Mouse (Mus musculus) spleen, postnatal 0 days (tissue): ENCODE data around the gene Hoxa11. TPM values are rescaled to one million over a fixed set of nuclear protein-coding genes. Genes with fewer than 3 reads are reported as not detected.

Experiments
- microRNA counts: library from miRNA; unstranded; fragments of <30 nt; microRNA quantifications from one replicate; lab custom pipeline; 2015
- polyA plus RNA-seq: library from polyadenylated mRNA; unstranded; fragments of >200 nt; fragmentation: Nextera tagmentation; extraction: Ambion mirVana; gene quantifications from 2 replicates; pipeline ENCODE4 v1.2.1, GENCODE M21; 2015

Hoxa11 gene
- not detected in 2 replicates for polyA plus RNA-seq

DNA sequence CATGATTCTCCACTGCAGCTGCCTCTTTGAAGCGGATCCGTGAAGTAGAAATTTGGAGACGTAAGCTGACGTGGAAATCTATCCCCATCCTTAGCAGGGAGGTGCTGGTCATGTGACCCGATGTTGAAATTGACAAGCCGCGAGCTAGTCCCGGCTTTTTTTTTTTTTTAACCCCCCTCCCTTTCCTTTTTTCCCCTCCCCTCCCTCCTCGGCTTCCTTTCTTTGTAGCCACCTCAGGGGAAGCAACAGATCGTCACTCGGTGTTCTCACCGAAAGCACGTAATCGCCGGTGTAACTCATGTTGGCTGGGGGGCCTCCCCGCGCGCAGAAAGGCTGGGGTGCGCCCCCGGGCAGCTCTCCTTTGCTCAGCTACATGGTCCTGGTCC is at the start of gene Hoxa11:
Hoxa11 (minus strand) TSS at position 54 of the 386 bp plus-strand sequence.

GRCm38 (mm10) chr6:52260654-52261575 is 15.3 kb upstream of the Hoxa11 start, which contains the start of gene Hoxa13:
TSS of gene Hoxa13 (minus strand) at chr6:52260880.

DNA sequence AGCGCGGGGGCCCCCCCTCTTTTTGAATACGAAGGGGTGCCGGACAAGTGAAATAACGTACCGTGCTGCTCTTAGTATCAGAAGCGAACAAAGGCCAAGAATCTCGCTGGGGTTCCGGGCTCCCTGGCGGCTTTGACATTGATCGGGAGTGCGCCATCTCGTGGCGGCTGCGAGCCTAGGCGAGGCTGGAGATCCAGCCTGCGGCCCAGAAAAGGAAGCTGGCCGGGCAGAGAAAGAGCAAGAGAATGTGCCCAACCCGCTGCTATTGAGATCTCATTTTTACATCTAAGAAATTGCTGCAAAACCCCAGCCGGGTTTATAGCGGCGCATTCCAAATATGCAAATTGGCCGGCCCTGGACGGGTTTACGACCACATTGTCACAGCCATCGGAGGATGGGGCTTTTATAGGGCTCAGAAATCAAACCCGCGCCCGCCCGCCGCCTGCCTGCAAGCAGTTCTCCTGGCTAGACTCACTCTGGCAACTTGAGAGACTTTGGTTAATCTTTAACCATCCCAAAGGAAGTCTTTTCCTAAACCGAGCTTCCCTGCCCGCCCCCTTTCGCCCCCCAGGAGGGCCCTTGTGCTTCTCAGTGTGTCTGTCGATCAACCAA is 5.1 kb downstream of the Hoxa11 start, which contains the start of gene Hoxa10:
Hoxa10 (minus strand) TSS at position 466 of the 612 bp plus-strand sequence.

DNA sequence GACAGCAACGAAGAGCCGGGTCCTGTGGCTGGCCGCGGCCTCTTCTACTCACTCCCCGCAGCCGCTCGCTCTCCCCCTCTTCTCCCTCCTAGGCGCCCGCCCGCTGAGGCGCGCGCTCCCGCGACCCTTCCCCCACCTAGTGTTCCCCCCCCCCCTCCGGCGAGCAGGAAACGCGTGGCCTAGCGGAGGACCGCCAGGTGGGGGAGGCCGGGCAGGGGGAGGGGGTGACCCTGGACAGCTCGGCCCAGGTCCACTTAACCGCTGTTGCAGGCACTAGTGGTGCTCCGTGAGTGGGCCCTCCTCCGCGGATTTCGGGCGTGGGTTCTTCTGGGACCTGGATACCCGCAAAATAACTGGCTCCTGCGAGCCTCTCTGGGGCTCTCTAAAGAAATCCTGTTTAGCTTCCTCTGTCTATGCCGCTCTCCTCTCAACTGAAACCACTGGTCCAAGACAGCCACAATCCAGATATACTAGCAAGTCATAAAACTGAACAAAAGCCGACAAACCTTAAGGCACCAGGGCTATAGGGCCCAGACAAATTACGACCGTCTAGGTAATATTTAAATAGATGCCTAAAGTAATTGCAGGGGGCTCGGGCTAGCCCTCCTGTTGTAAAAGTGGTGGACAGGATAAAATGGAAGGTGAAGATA is 15.0 kb downstream of the Hoxa11 start, which contains the start of gene Hoxa9:
Hoxa9 (minus strand) TSS at position 574 of the 650 bp plus-strand sequence.

DNA sequence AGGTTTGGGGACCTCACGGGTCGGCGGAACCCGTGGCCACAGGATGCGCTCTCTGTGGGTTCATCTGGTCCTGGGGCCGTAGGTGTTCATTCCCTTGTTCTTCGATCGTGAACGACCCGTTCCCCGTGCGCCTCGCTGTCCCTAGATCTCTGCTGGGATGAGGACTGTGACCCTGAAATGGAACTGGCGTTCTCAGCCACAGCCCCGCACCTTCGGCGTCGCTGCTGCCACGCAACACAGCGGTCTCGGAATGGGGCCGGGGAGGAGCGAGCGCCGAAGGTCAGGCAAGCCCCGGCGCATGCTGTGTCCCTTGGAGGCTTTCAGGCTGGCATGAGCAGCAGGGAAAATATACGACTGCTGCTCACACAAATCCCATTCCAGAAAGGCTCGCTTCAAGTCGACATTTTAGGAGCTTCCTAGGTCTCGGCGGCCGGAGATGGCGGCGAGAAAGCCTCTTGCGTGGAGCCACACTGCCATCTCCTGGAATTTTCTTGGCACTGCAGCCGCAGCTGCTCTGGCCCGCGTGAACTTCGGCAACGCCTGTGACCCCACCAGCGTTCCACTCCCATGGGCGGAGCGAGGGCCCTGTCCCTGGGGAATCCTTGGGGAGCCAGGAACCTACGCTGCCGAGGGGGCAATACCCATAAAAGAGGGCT is 24.1 kb downstream of the Hoxa11 start, which contains the start of gene Hoxa7:
Hoxa7 (minus strand) TSS at position 518 of the 656 bp plus-strand sequence.

GRCm38 (mm10) chr6:52213119-52213986 is 32.3 kb downstream of the Hoxa11 start, which contains the start of the genes Hoxa3 and Gm28308:
TSS of gene Hoxa3 (minus strand) at chr6:52213336.
TSS of gene Gm28308 (minus strand) at chr6:52213339.

GRCm38 (mm10) chr6:52208072-52208867 is 37.3 kb downstream of the Hoxa11 start, which contains the start of gene Hoxa6:
TSS of gene Hoxa6 (minus strand) at chr6:52208722.

DNA sequence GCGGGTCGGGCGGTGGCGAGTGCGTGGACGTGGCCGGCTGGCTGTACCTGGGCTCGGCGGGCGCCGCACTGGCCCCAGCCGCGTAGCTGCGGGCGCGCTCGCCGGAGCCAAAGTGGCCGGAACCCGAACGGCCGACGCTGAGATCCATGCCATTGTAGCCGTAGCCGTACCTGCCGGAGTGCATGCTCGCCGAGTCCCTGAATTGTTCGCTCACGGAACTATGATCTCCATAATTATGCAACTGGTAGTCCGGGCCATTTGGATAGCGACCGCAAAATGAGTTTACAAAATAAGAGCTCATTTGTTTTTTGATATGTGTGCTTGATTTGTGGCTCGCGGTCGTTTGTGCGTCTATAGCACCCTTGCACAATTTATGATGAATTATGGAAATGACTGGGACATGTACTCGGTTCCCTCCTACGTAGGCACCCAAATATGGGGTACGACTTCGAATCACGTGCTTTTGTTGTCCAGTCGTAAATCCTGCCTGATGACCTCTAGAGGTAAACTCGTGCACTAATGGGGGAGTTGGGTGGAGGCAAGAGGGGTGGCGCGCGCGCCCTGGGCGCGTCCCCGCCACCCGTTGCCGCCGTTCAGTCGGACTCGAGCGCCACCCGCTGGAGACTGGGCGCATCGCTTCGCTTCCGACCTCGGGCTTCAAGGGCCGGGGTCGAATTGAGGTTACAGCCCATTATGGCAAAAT is 41.4 kb downstream of the Hoxa11 start, which contains the start of gene Hoxa5:
Hoxa5 (minus strand) TSS at position 538 of the 703 bp plus-strand sequence.

MicroRNA genes within 50 kb of the gene (microRNA counts, 519-probe panel; counts per million panel counts)
- 88.3 counts per million for microRNA mmu-miR-196b (lab: Ali Mortazavi, UCI)

Other genes with a start within 250 kb of the Hoxa11 start
- gene Skap2, start 233.3 kb downstream of the Hoxa11 start, polyA plus RNA-seq: 33.6 and 44.8 TPM in 2 replicates
- gene Hoxa1, start 87.5 kb downstream of the Hoxa11 start, polyA plus RNA-seq: 0.17 and 0.32 TPM in 2 replicates
- gene Hoxa2, start 81.0 kb downstream of the Hoxa11 start, polyA plus RNA-seq: 0.43 and 0.64 TPM in 2 replicates
- gene 5730596B20Rik, start 68.3 kb downstream of the Hoxa11 start, polyA plus RNA-seq: 0.11 and 0.13 TPM in 2 replicates
- 0.23 and 0.25 TPM in 2 replicates for gene Hoxa4, start 54.1 kb downstream of the Hoxa11 start, polyA plus RNA-seq
- gene Hoxa5, start 41.2 kb downstream of the Hoxa11 start, polyA plus RNA-seq: 1.5 and 2.4 TPM in 2 replicates
- 0.19 TPM in 1 of 2 replicates, not detected in the other for gene Hoxa6, start 37.1 kb downstream of the Hoxa11 start, polyA plus RNA-seq
- 0.49 and 0.56 TPM in 2 replicates for gene Hoxa3, start 32.5 kb downstream of the Hoxa11 start, polyA plus RNA-seq
- not detected in 2 replicates for gene Gm28308, start 32.5 kb downstream of the Hoxa11 start, polyA plus RNA-seq
- 1.4 and 2.5 TPM in 2 replicates for gene Hoxa7, start 24.0 kb downstream of the Hoxa11 start, polyA plus RNA-seq
- gene Hoxa9, start 14.7 kb downstream of the Hoxa11 start, polyA plus RNA-seq: 0.46 and 0.52 TPM in 2 replicates
- gene Hoxa10, start 5.0 kb downstream of the Hoxa11 start, polyA plus RNA-seq: 0.10 and 0.11 TPM in 2 replicates
- gene Hoxa13, start 15.1 kb upstream of the Hoxa11 start, polyA plus RNA-seq: not detected in 2 replicates
- gene Evx1, start 67.7 kb upstream of the Hoxa11 start, polyA plus RNA-seq: not detected in 2 replicates